Mouse (Mus musculus): Measurements from ENCODE around the gene Ddb1.

Gene Ddb1

GRCm38 (mm10) chr19:10591659-10592377 lies 13.3 kb upstream of the Ddb1 start:
- no peak for DNase-seq (ENCODE audit: low read depth, low spot score)

GRCm38 (mm10) chr19:10598188-10598587 lies 6.9 kb upstream of the Ddb1 start:
- DNase-seq (ENCODE audit: low read depth, low spot score): peak; percentile 55

GRCm38 (mm10) chr19:10599648-10600047 lies 5.5 kb upstream of the Ddb1 start:
- DNase-seq (ENCODE audit: low read depth, low spot score): no peak

GRCm38 (mm10) chr19:10602247-10602769 lies 2.8 kb upstream of the Ddb1 start:
- DNase-seq (ENCODE audit: low read depth, low spot score): no peak

GRCm38 (mm10) chr19:10602787-10603186 lies 2.3 kb upstream of the Ddb1 start:
- peak; percentile 95 for DNase-seq (ENCODE audit: low read depth, low spot score)

- peak; percentile 17 for DNase-seq (ENCODE audit: low read depth, low spot score)
Observed at GRCm38 (mm10) chr19:10603660-10604523, 1.2 kb upstream of the Ddb1 start.

GRCm38 (mm10) chr19:10604534-10604933 lies 593 bp upstream of the Ddb1 start:
- no peak for DNase-seq (ENCODE audit: low read depth, low spot score)

- DNase-seq (ENCODE audit: low read depth, low spot score): peak; percentile 41
Observed at GRCm38 (mm10) chr19:10605901-10606622, 935 bp downstream of the Ddb1 start.

GRCm38 (mm10) chr19:10608573-10609240 lies 3.6 kb downstream of the Ddb1 start:
- no peak for DNase-seq (ENCODE audit: low read depth, low spot score)

GRCm38 (mm10) chr19:10634106-10634871 lies 29.2 kb downstream of the Ddb1 start, which contains the start of gene Vwce:
Gene Vwce (plus strand): TSS chr19:10634213.
- DNase-seq (ENCODE audit: low read depth, low spot score): peak; percentile 39

- peak; percentile 28 for DNase-seq (ENCODE audit: low read depth, low spot score)
Observed at GRCm38 (mm10) chr19:10634872-10635318, 29.8 kb downstream of the Ddb1 start.

GRCm38 (mm10) chr19:10637840-10638239 lies 32.7 kb downstream of the Ddb1 start:
- no peak for DNase-seq (ENCODE audit: low read depth, low spot score)

GRCm38 (mm10) chr19:10640080-10640479 lies 35.0 kb downstream of the Ddb1 start:
- no peak for DNase-seq (ENCODE audit: low read depth, low spot score)

GRCm38 (mm10) chr19:10640589-10641378 lies 35.7 kb downstream of the Ddb1 start:
- no peak for DNase-seq (ENCODE audit: low read depth, low spot score)

GRCm38 (mm10) chr19:10645616-10646015 lies 40.5 kb downstream of the Ddb1 start:
- DNase-seq (ENCODE audit: low read depth, low spot score): no peak

GRCm38 (mm10) chr19:10648156-10648555 lies 43.0 kb downstream of the Ddb1 start:
- peak; percentile 54 for DNase-seq (ENCODE audit: low read depth, low spot score)

GRCm38 (mm10) chr19:10656058-10656457 lies 50.9 kb downstream of the Ddb1 start:
- no peak for DNase-seq (ENCODE audit: low read depth, low spot score)

- DNase-seq (ENCODE audit: low read depth, low spot score): no peak
Observed at GRCm38 (mm10) chr19:10657742-10658141, 52.6 kb downstream of the Ddb1 start.

- DNase-seq (ENCODE audit: low read depth, low spot score): no peak
Observed at GRCm38 (mm10) chr19:10658406-10658805, 53.3 kb downstream of the Ddb1 start.

GRCm38 (mm10) chr19:10661373-10661772 lies 56.2 kb downstream of the Ddb1 start:
- no peak for DNase-seq (ENCODE audit: low read depth, low spot score)

All from CD4-positive, CD25-positive, alpha-beta regulatory T cell, adult 2 months (primary cell).